Mouse (Mus musculus) c-Kit-negative CD71-positive TER-119-positive erythroid progenitor cells, embryonic 14.5 days (primary cell): ENCODE data around the gene Armc6.

Source experiments
- DNase-seq: peaks from one replicate; pipeline ENCODE4 v3.0.0-alpha.2; 2013; ENCODE audit warnings: low read depth, low spot score

Gene Armc6

DNA sequence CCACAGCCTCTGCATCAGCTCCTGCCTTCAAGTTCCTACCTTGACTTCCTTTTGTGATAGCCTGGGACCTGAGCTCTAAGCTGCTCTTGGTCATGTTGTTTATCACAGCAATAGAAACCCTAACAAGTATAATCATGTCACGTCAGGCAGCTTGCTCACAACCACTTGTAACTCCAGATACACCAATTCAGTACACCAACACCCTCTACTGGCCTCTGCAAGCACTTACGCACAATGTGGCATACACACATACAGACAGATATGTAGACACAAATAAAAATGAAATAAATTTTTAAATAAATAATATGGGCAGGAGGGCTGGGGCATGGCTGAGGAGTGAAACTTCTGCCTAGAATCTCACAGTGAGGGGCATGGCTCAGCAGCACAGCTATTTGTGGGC lies 38.5 kb downstream of the Armc6 start:
- no peak for DNase-seq

DNA sequence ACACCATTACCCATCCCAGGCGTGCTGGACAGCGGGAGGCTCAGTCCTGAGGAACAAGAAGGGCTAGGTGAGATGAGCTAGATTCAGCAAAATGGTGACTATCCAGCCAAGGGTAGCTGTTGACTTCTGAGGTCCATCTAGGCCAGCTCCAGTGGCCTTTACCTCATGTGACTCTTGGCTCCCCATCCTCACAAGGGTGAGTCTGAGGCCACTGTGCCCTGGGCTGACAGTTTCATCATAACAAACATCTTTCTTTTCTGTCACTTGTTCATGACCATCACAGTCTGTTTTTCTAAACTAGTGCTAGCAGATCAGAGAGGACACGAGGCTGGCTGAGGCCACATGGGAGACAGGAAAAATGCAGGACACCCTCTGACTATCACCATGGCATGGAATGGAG lies 40.1 kb downstream of the Armc6 start:
- DNase-seq: no peak

DNA sequence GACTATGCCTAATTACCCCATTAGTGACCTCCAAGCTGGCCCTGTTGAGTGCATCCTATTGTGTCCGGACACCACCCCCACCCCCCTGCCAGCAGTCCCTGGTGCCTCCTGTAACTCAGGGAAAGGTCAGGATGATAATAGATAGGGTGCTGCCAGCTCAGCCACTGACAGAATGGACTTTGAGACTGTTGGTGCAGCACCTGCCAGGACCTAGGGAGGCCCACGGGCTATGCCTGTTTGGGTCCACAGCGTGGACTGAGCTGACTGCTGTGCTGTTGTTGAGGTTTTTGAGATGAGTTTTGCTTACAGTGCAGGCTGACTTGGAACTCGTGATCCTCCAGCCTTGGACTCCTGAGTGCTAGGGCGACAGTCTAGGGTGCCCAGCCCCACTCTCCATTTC lies 41.0 kb downstream of the Armc6 start:
- DNase-seq: no peak

DNA sequence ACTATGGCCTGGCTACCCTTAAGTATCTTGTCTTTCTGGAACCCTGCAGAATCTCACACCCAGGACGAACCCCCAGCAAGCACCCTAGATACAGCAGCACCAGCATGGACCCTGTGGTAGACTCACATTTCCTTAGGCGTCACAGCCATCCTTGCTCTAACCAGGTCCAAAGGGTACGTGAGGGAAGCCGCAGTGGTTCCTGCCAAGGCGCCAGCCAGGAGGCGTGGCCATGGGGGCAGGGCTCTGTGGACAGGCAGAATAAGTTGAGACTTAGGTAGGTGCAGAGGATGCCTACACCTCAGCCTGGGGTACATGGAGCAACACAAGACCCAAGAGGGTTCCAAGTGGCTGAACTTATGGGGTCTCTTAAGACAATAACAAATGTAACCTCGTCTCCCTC lies 45.6 kb downstream of the Armc6 start:
- DNase-seq: no peak

DNA sequence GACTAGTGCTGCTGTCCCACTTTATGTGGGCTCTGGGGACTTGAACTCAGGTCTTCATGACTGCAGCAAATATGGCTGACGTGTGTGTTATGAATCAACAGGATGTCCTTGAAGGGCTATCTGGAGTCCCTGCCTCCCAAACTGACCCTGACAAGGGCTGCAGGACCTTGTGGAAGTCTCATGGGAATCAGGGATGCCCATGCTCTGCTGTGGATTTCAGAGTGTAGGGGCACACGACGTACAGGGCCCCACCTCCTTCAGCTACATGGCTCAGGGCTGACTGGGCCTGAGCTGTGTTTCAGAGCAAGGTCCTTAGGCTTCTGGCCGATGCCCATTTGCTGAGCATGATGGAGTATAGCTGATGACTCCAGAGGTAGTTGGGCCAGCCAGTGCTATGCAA lies 51.1 kb downstream of the Armc6 start:
- no peak for DNase-seq

DNA sequence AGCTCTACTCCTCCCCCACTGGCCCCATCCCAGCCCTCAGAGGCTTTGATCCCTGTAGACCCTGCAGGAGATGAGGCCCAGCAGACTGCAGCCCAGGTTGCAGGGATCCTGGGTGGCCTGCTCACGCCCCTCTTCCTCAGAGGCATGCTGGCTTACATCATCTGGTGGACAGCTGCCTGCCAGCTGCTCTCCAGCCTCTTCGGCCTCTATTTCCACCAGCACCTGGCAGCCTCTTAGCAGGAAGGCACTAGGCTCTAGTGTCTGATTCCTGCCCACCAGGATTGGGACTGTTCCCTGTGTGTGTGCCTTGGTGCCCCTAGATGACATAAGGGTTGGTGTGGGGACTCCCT lies 52.4 kb downstream of the Armc6 start:
- no peak for DNase-seq

DNA sequence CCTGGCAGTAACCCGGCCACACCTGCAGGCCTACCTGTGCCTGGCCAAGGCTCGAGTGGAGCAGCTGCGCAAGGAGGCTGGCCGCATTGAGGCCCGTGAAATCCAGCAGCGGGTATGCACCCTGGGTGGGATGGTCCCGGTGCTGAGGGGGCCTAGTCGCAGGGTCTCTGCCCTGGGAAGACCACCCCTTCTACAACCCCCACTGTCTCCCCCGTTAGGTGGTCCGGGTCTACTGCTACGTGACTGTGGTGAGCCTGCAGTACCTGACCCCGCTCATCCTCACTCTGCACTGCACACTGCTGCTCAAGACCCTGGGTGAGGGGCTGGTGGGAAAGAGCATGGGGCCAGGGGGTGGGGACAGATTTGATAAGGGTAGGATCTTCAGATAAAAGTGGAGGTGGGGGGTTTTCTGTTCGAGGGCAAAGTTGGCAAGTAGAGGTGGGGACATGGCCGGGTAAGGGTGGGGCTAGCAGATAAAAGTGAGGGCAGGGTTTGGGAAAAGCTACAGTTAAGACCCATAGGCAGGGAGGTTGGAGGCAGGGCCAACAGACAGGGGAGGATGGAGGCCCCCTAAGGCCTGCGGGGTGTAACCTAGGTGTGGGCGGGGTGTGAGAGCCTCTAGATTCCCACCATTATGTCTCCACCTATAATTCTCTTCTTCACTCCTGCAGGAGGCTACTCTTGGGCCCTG lies 52.9 kb downstream of the Armc6 start:
- no peak for DNase-seq

DNA sequence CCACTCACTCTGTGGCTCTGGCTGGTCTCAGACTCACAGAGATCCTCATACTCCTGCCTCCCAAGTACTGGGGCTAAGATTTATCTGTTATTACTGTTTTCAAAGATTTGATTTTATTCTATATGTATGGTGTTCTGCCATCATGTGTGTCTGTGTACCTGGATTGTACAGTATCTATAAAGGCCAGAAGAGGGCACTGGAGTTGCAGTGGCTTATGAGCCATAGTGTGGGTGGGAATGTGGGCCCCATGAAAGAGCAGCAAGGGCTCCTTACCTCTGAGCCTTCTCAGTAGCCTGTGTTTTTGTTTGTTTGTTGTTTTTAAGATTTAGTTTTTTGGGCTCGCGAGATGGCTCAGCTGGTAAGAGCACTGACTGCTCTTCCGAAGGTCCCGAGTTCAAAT lies 55.2 kb downstream of the Armc6 start:
- no peak for DNase-seq

DNA sequence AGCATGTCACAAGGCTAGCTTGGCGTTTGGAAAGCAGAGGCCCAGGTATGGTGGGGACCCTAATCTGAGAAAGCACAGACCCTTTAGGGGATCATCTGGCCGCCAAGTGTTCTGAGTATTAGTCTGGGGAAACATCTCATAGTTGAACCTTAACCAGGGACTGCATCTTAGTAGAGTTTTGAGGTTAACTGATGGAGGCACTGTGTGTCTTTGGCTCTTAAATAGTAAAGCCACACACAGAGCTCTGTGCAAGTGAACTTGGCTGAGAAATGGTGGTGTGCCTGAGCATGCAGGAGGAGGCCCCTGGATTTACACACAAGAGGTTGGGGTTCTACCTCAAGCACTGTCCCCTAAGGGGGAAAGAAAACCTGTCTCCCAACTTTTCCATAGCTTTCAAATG lies 56.0 kb downstream of the Armc6 start:
- no peak for DNase-seq

DNA sequence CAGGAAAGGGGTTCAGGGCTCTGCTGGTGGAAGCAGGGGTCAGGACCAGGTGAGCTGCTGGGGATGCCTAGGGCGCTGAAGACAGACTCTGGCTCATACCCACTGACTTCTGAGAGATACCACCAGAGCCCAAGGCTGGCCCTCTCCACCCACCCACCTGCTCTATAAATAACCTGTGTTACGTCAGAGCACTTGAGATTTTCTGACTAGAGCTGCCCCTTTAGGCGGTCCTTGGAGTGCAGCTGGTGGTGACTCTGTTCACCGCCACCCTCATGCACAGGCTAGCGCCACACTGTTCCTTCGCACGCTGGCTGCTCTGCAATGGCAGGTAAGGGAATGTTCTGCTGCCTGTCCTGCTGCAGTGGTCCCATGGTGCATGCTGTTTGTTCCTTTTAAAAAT lies 60.2 kb downstream of the Armc6 start:
- no peak for DNase-seq

DNA sequence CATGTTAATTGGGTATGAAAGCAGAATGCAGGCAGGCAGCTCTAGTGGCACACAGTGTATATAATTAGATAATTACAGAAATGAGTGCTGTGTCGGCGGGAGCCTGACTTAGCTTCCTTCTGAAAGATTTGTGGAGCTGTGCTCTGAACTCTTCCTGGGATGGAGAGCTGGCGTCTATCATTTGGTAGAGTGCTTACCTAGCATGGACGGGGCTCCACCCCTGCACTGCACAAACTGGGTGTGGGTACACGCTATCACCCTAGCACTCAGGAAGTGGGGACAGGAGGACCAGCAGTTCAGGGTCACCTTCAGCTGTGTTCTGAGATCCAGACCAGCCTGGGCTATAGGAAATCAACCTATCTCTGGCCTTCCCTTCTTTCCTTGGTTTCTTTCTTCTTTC lies 60.9 kb downstream of the Armc6 start:
- no peak for DNase-seq

DNA sequence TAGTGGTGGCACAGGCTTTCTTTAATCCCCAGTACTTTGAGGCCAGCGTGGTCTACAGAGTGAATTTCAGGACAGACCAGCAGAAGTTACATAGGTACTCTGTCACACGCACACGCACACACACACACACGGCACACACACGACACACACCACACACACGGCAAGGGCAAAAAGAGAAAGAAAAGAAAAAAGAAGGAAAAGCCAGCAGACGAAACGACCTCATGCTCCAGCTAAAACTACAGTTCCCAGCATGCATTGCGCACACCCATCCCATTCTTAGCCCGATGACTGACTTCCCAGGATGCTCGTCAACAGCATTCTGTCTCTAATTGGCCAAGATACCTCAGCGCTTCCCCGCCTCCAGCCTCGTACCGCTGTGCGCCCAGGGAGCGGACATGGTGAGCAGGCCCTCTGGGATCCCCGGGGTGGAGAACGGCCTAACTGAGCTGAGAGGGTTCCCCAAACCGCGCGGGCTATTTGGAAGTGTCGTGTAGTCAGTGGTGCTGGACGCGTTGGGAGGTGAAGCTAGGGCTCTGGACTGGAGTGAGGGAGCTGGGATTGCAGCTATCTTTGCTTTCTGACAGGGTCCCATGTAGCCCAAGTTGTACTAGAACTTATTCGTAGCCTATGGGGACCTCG lies 62.1 kb downstream of the Armc6 start, which contains the start of gene Tmem161a:
TSS of gene Tmem161a (plus strand) at position 314 of the 639 bp plus-strand sequence.
- peak; percentile 93 for DNase-seq

DNA sequence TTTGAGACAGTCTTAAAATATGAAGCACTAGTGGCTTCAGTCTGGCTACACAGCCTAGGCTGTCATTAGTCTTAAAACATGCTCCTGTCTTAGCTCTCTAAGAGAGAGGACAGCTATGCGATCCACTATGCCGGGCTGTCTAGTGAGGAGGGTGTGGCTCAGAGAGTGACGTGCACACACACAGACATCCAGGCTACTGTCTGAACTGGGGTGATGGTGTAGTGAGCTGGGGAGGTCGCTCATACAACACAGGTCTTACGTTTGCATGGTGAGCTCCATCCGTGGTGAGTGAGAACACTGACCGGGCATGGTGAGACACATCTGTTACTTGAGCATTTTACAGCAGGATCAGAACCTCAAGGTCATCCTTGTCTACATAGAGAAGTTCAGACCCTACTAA lies 63.0 kb downstream of the Armc6 start:
- no peak for DNase-seq

DNA sequence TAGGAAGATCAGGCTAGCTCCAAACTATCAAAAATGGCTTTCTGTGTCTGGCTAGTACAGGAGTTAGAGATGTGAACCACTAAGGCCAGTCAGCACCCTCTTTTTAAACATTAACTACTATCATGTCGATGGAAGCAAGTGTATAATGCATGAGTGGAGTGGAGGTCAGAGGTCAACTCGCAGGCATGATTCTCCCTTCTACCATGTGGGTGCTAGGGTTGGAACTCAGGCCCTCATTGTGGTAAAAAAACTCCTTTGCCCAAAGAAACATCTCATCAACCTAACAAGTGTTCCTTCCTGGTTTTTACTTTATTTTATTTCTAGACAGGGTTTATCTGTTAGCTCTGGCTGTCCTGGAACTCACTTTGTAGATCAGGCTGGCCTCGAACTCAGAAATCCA lies 63.5 kb downstream of the Armc6 start:
- DNase-seq: no peak
